Mouse (Mus musculus) layer of hippocampus, adult 18-20 months (tissue): ENCODE measurements around the gene Sun1. TPM values are rescaled to one million over a fixed set of nuclear protein-coding genes. Genes with fewer than 3 reads are reported as not detected.

Source experiments
- DNase-seq, 2 experiments: peaks; one replicate each; pipeline ENCODE4 v3.0.0; 2022; ENCODE audit warnings: low spot score in 2 of 2
- total RNA-seq, 2 experiments: library from RNA; stranded (reverse); gene quantifications; 2 replicates each; pipeline ENCODE4 v1.2.3; 2021

The Sun1 gene
- total RNA-seq, 2 experiments from 2014 or later = 80.3 to 86.3 TPM

GRCm38 (mm10) chr5:139206525-139206924 lies 6.1 kb downstream of the Sun1 start:
- no peak for DNase-seq

GRCm38 (mm10) chr5:139208183-139208582 lies 7.7 kb downstream of the Sun1 start:
- no peak for DNase-seq

GRCm38 (mm10) chr5:139208871-139209684 lies 8.6 kb downstream of the Sun1 start:
- DNase-seq = no peak

- no peak for DNase-seq
Measured at GRCm38 (mm10) chr5:139209685-139210026, 9.2 kb downstream of the Sun1 start.

GRCm38 (mm10) chr5:139211737-139212385 lies 11.4 kb downstream of the Sun1 start:
- DNase-seq = no peak

- no peak for DNase-seq
Measured at GRCm38 (mm10) chr5:139214298-139214697, 13.9 kb downstream of the Sun1 start.

GRCm38 (mm10) chr5:139215184-139215583 lies 14.7 kb downstream of the Sun1 start:
- no peak for DNase-seq

GRCm38 (mm10) chr5:139216121-139216520 lies 15.7 kb downstream of the Sun1 start:
- DNase-seq = no peak

GRCm38 (mm10) chr5:139216774-139217173 lies 16.3 kb downstream of the Sun1 start:
- DNase-seq = no peak

GRCm38 (mm10) chr5:139220006-139220515 lies 19.6 kb downstream of the Sun1 start:
- no peak for DNase-seq

GRCm38 (mm10) chr5:139220610-139221009 lies 20.2 kb downstream of the Sun1 start:
- DNase-seq = no peak

GRCm38 (mm10) chr5:139223331-139223730 lies 22.9 kb downstream of the Sun1 start:
- DNase-seq = no peak

- no peak for DNase-seq
Measured at GRCm38 (mm10) chr5:139227236-139227635, 26.8 kb downstream of the Sun1 start.

- no peak for DNase-seq
Measured at GRCm38 (mm10) chr5:139227645-139228044, 27.2 kb downstream of the Sun1 start.

- no peak for DNase-seq
Measured at GRCm38 (mm10) chr5:139228318-139228717, 27.9 kb downstream of the Sun1 start.

- no peak for DNase-seq
Measured at GRCm38 (mm10) chr5:139229716-139230115, 29.3 kb downstream of the Sun1 start.

- no peak for DNase-seq
Measured at GRCm38 (mm10) chr5:139232083-139232482, 31.6 kb downstream of the Sun1 start.

GRCm38 (mm10) chr5:139234423-139234822 lies 34.0 kb downstream of the Sun1 start:
- DNase-seq = no peak

GRCm38 (mm10) chr5:139237436-139237835 lies 37.0 kb downstream of the Sun1 start:
- DNase-seq = no peak

GRCm38 (mm10) chr5:139241022-139241761 lies 40.8 kb downstream of the Sun1 start:
- peak; percentile 21 to 51 for DNase-seq

- no peak for DNase-seq
Measured at GRCm38 (mm10) chr5:139243384-139243783, 42.9 kb downstream of the Sun1 start.

GRCm38 (mm10) chr5:139247767-139248166 lies 47.3 kb downstream of the Sun1 start:
- DNase-seq = no peak
